Mouse (Mus musculus) gonadal fat pad, adult 2 months (tissue): Measurements from ENCODE around the gene Vmn1r65. TPM values are rescaled to one million over a fixed set of nuclear protein-coding genes. Genes with fewer than 3 reads are reported as not detected.
"Not testable (repeated sequence)": the region's sequence is repeated elsewhere in the genome, so short reads cannot be mapped to it uniquely, and the experiment has no call there.

Experiments used
- DNase-seq: peaks from one replicate; pipeline ENCODE4 v3.0.0-alpha.2; 2012; ENCODE audit warnings: low read depth
- polyA plus RNA-seq: library from polyadenylated mRNA; depleted of rRNA; stranded (reverse); fragments of >200 nt; gene quantifications from 2 replicates; pipeline ENCODE4 v1.2.3, GENCODE M21; 2012; rRNA removed

Gene Vmn1r65
- not detected in 2 replicates for polyA plus RNA-seq

DNA sequence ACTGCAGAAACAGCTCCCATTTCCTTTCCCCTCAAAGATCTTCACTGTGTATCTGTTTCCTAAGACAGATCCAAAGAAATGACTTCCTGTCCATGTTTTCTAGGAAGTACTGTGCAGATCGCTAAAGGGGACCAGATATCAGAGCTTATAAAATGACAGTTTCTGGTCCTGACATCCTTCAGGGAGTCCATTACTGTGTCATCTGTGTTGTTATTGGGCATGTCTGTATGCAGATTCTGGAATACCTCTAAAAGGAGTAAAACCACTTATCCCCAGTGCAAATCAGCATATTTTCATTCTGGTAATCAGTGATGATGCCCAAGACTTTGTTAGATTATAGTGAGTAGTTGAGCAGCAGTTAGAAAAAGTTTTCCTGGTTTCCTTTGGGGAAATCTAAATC, at the start of gene Vmn1r65:
Gene Vmn1r65, minus strand, starts transcription at position 101 of the 400 bp plus-strand sequence.
- DNase-seq, result no peak

DNA sequence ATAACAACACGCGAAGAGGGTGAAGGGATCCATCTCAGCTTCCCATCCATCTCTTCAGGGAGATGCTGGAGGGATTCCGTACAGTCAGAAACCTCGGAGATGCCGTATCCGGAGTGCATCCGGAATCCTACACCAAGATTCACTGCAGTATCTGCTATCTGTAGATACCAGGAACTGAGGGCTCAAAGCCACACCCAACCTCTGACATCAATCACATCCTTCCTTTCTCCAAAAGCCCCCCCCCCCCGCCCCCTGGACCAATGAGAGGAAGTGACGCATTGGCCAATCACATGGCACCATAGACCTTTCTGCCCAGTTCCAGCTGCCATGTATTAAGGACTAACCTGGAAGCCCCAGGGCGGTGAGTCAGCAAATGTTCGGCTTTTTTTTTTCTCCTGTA, 34.1 kb upstream of the Vmn1r65 start, which contains the start of gene Nlrp4c:
Gene Nlrp4c, plus strand, starts transcription at position 301 of the 400 bp plus-strand sequence.
- no peak for DNase-seq

DNA sequence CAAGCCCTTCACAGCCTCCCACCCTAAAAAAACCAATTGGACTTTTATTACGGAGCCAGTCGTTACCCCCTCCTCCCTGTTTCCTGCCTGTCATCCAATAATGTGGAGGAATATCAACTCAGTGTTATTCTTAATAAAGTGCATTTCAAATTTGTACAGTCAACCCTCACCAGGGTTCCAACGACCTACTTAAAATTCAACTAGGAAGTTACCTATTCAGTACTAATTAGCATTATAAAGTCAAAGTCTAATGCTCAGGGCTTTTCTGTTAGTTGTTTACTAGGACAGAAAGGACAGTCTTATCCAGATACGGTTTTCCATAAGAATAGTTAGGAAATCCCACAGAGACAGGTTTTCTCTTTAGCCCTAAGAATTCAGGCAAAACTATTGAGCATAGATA, 28.4 kb downstream of the Vmn1r65 start:
- not testable (repeated sequence) for DNase-seq

DNA sequence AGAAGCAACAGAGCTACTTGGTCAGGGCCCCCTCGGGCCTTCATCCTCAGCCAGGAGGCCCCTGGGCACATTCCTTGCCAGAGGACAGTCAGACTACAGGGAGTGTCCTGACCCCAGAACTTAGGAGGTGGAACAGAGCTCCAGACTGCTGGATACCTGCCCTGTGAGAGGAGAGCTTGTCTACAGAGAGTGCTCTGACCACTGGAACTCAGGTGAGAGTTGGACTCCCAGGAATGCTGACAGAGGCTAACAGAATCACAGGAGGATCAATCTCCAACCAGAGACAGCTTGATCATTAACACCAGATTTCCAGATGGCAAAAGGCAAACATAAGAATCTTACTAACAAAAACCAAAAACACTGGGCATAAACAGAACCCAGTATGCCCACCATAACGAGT, 38.3 kb downstream of the Vmn1r65 start:
- not testable (repeated sequence) for DNase-seq

Other genes with a start within 250 kb of the Vmn1r65 start
- not detected in 2 replicates for gene Vmn1r63, start 205.6 kb downstream of the Vmn1r65 start, polyA plus RNA-seq
- gene Vmn1r64, start 126.5 kb downstream of the Vmn1r65 start, polyA plus RNA-seq, result not detected in 2 replicates
- not detected in 2 replicates for gene Nlrp4c, start 34.2 kb upstream of the Vmn1r65 start, polyA plus RNA-seq
- 56.6 and 57.7 TPM in 2 replicates for gene Zfp787, start 145.0 kb upstream of the Vmn1r65 start, polyA plus RNA-seq
- gene Zfp444, start 161.2 kb upstream of the Vmn1r65 start, polyA plus RNA-seq, result 15.7 and 17.0 TPM in 2 replicates
- not detected in 2 replicates for gene Galp, start 186.1 kb upstream of the Vmn1r65 start, polyA plus RNA-seq
- not detected in 2 replicates for gene Zscan5b, start 211.3 kb upstream of the Vmn1r65 start, polyA plus RNA-seq
- 1,972 and 2,446 TPM in 2 replicates for gene Epp13, start 241.7 kb upstream of the Vmn1r65 start, polyA plus RNA-seq